Mouse (Mus musculus): Measurements from ENCODE around the gene Spem2.

- TF ChIP-seq CTCF (IDR thresholded peaks at IDR 0.05; ENCODE audit: low read depth, low read length): no peak
- TF ChIP-seq POLR2A (IDR thresholded peaks at IDR 0.05; ENCODE audit: insufficient read depth, low read length): no peak
These were observed 15.6 kb downstream of the Spem2 start for GRCm38 (mm10) chr11:69802648-69803105.
